Mouse (Mus musculus) ovary, postnatal 14 days (tissue): ENCODE measurements around the gene Ahnak.
"Not testable (repeated sequence)": the region's sequence is repeated elsewhere in the genome, so short reads cannot be mapped to it uniquely, and the experiment has no call there.

ENCODE experiments used
- DNase-seq: peaks from one replicate; pipeline ENCODE4 v3.0.0; 2022; ENCODE audit warnings: low spot score

Gene Ahnak

DNA sequence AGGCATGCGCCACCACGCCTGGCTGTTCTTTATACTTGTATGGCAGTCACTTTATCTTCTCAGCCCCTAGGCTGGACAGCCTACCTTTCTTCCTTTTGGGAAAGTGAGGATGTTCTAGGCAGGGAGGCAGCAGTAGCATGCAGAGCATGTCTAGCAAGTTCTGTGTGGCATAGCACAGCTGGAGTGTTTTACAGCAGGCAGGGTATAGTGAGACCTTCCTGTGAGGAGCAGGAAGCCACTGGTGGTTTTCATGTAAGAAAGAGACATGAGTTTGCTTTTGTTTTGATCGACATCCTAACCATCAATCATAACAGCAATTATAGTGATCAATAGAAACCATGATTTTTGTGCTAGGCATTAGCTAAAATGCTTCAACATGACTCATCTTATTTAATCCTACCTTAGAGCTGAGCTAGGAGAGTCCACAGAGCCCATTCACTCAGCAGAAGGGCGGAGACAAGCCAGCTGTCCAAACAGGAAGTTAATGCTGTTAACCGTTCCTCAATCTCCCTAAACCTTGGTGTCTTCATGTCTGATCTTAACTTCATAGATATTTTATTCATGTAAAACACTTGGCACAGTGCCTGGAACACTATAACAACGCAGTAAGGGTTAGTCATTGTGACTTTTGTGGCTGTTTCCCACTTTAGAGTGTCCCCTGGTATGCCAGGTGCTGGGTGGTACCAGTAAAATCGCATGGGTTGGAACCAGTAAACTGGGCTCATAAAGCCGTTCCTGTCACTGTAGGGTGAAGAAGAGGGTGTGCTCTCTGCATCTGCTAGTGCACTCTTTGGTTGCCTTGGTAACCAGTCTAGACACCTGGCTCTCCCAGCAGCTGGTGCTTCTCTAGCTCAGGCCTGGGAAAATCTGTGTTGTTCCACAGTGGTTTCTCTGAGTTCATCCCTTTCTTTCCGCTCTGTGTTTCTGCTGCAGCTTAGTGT lies 76.8 kb downstream of the Ahnak start:
- DNase-seq, result no peak

DNA sequence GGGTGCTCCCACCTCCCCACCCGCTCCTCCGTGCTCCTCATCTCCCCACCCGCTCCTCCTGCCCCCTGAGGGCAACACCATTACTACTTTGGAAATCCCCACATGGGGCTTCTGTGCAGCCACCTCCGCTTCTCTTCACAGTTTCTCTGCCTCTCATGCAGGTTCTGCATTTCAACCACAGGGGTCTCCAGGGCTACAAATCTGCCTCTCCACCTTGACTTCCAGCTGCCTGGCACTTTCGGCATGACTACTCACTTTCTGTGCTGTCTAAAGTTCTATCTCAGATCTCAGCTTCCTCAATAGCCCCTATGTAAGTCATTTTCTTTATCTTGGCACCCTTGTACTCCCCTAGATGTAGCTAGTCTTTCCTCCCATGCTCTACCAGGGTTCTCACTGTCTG lies 78.2 kb downstream of the Ahnak start:
- DNase-seq, result no peak

DNA sequence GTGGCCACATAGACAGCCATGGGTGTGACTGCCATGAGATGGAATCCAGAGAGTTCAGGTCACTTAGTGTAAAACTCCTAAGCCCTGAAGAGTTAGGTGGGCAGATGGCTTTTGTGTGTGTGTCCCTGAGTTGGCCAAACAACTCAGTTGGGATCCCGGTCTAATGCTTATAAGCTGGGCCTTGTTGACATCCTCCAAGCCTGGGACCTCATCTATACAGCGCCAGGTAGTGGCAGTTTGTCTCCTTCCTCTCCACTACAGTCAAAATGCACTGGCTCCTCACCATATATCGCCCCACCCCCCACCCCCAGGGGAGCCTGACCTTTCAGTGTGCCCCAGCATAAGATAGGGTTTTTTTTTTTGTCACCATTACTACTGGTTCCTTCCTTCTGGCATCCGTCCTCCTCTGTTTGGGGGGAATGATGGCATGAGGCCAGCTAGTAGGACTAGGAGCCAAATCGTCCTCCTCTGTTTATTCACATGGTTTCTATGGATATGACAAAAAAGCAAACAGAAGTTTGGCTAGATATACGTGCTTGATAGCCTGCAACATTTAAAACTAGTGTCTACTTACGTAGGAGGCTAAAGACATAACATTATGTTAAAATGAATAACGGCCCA lies 80.7 kb downstream of the Ahnak start:
- no peak for DNase-seq

DNA sequence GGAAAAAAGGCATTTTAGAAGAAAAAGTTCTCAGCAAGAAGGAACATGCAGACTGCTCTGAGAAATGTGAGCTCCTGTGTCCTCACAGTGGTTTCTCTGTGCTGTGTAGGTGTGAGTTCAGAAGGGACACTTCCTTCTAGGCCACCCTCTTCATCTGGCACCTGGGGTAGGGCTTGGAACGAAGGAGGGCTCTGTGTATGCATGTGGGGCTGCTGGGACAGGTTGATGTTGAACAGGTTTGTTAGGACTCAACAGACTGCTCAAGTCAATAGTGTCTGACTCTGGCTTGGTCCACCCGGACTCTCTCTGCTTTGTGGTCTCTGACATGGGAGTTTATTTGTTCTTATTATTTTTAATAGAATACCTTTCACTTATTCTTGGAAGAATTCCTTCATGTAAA lies 81.2 kb downstream of the Ahnak start:
- DNase-seq, result no peak

DNA sequence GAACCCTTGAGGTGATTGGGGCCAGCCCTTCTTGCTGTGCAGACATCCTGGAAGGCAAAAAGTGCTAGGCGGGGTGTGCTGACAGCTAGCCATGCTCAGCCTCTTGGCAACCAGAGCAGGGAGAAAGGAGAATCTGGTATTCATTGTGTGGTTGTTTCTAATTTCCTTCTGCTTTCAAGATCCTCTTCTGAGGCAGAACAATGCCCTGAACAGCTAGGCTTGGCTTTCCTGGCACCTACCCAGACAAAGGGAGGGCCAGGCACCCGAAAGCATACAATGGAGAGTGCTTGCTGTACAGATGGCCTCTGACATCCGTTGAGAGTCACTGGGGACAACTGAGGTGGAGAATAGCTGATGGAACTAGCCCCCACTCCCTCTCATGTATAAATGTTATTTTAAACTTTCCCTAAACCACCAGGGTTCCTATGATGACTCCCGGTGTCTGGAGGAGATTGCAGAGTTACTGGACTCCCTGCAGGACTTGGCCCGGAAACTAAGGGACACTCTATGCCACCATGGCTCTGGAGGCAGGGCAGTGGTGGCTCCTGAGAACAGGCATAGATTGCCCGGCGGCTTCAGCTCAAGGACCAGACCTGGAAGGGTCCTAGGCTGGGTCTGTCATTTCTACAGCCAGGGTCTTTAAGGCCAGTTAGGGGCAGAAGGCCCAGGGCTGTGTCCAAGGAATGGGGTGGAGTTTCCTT lies 82.5 kb downstream of the Ahnak start:
- peak; percentile 48 for DNase-seq

DNA sequence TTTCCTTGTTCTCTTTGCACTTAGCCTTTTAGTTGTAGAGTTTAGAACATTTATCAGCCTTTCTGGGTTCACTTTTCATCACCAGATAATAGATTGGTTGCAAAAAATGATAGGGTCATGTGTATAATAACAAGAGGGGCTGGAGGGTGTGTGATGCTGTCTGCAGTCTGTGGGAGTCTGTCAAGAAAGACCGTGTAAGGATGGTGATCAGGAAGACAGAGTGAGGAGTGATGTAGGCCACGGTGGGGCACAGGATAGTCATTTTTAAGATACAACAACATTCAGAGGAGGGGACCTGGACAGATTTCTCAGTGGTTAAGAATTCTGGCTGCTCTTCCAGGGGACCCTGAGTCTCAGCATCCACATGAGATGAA lies 83.1 kb downstream of the Ahnak start:
- DNase-seq, result no peak

DNA sequence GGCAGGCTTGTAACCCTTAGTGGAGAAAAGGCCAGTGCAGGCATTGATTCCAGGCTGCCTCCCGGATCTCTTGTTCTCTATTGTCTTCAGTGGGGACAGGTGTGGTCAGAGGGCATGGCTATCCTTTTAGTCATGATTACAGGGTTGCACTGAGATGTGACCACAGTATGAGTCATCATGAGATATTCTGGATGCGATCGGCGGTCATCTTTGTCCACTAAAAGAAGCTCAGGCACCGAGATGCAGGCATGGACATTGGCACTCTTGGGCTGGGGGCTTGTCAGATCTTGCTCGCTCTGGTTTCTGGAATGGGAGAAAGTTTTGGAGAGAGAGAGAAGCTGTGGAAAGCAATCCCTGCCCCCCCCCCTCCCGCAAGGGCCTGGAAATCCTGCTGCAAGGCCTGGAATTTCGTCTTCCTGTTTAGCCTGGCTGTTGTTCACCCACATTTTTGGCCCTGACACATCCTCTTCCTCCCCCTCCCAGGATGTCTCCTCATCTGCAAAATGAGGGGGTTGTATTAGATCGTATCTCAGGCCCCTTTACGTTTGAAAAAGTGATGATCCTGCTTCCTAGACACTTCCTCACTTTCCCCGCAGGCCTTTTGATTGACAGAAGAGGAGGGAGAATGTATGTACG lies 84.8 kb downstream of the Ahnak start:
- DNase-seq, result no peak

DNA sequence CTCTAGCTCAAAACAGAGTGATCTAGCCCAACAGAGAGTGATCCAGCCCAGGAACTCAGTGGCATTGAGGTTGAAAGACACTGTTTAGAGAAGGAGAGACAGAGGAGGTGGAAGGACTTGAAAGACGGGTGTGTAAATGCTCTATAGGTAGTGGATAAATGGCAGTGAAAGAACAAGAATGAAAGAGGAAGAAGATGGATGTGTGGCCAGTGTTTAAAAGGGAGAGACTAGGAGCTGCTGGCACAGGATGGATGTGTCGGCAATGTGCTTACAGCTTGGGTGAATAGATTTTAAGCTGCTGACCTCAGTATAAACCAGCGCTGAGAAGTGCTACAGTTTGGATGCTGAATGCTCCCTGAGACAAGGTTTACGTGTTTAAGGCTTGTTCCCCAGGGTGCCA lies 85.3 kb downstream of the Ahnak start:
- no peak for DNase-seq

DNA sequence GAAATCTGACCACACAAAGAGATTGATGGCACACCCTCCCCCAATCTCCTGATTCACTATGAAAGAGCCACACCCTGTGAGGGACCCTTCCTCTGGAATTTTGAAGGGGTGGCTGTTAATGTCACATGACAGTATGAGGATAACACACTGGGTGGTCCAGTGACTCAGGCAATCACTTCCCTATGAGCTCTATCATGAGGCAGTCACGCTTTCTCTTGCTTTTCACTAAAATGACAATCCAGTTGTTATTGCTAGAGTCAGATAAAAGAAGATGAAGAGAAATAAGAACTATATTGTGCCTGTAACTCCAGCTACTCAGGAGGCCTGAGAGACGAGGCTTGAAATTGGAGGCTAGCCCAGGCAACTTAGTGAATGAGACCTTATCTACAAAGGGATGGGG lies 86.5 kb downstream of the Ahnak start:
- DNase-seq, result no peak

DNA sequence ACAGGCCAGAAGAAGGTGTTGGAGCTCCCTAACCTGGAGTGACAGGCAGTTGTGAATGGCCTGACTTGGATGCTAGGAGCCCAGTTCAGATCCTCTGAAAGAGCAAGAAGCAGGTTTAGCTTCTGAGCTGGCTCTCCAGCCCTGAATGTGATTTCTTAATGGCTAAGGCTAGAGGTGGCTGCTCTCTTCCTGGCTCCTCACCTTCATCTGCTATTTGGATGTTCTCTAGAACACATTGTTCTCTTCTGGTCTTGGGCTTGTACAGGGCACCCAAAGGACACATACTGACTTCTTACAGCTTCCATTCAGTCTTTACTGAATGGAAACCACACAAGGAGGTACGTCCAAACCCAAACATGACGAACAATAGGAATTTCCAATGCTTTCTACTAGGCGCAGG lies 87.0 kb downstream of the Ahnak start:
- DNase-seq, result no peak

DNA sequence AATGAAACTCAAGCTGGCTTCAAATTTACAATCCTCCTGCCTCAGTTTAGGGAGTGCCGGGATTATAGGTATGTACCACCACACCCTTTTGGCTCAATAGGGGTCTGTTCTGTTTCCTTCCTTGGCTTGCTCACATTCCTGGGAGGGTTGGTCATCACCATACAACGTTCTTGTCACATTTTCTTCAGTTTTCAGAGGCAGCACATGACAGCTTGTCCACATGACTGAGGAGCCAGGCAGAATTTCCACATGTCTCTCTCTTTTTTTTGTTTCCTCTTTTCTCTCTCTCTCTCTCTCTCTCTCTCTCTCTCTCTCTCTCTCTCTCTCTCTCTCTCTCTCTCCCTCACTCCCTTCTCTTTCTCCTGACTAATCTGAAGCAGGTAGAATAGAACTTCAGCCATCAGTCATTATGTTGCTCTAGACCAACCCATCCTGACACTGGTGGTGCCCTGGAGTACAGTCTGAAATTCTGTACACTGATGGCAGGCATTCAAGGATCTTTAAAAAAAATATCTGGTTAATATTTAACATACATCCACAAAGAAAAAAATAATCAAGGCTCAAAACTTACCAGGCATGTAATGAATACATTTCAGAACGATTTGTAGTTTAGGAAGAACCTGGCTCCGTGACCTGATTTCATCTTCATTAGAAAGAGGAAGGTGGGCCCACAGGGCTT lies 88.0 kb downstream of the Ahnak start:
- DNase-seq, result no peak

DNA sequence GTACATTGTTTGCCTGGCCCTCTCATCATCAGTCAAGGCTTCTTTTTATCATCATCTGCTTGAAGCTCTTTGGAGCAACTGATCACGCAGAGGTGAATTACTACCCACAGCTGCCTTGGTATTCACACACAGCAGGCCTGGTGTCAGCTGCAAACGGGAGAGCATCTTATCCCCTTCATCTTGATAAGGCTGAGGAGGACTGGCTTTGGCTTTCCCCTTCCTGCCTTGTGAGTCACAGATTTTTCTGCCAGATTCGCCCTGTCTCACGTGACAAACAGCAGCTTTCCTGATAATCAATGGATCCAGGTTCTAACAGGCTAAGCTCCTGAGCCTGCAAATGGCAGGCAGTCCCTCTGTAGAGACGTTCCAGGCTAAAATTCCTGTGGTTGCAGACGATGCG lies 90.8 kb downstream of the Ahnak start:
- no peak for DNase-seq

DNA sequence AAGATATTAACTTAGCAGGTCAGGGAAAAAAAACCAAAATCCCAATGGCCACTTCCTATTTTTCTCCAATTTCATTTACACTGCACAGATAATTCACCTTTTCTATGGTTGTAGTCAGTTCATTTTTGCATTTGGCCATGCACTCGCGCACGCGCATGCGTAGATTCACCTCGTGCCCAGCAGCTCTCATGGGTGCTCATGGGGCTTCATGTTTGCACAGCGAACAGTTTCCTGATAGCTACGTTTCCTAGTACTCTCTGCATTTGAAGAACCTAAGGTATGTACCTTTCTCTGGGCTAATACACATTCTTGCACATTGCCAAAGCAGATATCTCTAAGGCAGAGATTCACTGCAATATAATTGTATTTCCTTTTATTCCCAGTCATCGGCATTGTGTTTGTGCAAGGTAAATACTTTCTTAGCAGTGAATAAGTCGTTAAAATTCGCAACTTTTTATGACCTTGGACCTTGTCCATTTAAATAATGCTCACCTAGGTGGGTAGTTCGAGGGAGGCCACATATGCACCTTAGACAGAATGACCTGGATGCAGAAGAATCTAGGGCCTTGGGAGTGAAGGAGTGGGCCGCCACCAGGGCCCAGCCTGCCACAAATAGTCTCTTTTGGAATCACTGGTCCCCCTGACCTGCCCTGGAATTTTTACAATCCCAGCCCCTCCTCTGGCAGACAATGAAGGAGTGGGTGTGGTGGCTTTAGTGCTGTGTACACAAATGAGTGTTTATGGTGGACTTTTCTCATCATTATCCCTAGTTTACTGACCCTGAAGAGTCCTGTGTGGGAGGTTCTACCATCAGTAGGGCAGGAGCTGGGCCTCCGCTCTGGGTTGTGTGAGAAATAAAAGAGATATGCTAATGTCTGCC lies 92.5 kb downstream of the Ahnak start:
- no peak for DNase-seq

DNA sequence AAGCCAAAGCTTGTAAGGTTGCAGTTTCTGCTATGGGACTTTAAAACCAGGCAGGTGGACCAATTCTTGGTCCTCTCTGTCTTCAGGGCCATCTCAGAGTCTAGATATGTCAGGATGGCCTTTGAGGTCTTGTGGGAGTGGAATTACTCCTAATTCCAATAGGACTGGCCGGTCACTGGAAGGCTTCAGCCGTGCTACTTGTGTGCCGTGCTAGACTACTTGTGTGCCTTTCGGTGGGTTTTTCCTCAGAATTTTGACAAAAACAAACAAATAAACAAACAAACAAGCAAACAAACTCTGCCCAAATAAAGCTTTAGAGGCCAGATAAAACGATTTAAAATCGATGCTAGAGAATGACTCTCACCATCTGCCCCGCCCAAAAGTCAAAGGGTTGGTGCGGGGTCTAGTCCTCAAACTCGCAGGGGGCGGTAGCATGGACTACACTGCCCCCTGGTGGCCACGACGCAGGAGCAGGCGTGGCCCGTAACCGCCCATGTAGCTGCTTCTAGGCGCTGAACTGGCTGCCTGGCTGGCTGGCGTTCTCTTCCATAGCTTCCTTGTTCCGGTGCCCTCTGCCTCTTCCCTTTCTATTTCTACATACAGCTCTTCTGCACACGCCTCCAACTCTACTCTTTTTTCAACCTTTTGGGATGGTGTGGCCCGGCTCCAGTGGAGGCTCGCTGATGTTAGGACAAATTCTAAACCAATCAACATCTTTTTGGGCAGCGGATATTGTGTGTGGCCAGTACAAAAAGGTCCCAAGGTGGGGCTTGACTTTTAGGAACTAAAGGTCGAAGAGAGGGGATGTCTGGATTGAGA lies 93.3 kb downstream of the Ahnak start:
- DNase-seq, result peak; percentile 82

DNA sequence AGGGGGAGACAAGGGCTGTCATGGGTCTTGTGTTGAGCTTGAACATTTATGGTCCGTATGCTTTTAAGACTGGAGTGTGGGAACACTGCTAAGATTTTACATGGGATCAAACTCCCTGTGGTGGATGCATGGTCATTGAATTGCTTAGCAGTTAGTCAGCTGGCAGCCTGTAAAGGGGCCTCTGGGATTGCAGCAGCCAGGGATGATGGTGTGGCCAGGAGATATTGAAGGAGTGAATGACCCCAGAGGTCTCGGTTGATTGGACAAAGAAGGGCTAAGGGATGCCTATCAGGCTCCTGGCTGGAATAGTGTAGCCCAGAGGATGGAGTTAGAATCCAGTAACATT lies 93.9 kb downstream of the Ahnak start:
- DNase-seq, result no peak

DNA sequence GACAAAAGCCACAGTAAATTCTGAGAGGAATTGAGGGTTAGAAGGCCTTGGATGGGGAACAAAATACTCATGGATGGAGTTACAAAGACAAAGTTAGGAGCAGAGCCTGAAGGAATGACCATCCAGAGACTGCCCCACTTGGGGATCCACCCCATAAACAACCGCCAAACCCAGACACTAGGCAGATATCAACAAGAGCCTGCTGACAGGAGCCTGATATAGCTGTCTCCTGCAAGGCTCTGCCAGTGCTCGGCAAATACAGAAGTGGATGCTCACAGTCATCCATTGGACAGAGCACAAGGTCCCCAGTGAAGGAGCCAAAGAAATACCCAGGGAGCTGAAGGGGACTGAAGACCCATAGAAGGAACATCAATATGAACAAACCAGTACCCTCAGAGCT lies 94.8 kb downstream of the Ahnak start:
- not testable (repeated sequence) for DNase-seq

DNA sequence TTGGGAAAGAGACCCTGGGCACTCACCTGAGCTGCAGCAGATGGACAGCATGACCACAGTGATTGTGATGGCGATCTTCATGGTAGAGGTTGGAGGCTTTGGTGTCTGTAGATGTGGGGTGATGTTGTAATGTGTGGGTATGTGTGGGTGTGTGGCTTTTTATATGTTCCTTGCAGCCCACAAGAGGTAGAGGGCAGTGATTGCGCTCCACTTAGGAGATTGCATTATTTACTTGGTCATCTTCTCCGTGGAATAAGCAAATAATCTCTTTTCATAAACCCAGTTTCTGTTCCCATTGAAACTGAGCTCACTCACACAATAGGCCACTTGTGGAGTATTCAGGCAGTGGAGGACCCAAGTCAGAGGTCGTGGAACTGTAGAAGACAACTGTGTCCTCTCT lies 98.7 kb downstream of the Ahnak start, which contains the start of gene Scgb1a1:
Gene Scgb1a1 (minus strand): TSS at position 138 of the 400 bp plus-strand sequence.
- no peak for DNase-seq

DNA sequence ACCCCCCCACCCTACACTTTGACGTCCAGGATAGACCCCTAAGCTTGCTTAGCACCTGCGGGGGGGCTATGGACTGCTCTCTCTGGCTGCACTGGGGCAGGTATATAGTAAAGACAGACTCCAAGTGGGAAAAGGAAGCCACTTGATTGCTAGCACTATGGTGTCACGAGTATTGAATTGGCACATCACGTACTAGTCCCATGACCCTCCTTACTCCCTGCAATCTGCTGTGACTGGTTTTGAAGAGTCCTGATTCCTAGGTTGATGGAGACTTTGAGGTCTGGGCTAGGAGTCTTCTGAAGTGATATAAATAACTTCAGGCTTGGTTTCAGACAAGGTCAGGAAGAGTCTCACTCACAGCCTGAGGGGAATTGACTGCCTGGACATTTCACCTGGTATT lies 101.1 kb downstream of the Ahnak start:
- DNase-seq, result no peak

DNA sequence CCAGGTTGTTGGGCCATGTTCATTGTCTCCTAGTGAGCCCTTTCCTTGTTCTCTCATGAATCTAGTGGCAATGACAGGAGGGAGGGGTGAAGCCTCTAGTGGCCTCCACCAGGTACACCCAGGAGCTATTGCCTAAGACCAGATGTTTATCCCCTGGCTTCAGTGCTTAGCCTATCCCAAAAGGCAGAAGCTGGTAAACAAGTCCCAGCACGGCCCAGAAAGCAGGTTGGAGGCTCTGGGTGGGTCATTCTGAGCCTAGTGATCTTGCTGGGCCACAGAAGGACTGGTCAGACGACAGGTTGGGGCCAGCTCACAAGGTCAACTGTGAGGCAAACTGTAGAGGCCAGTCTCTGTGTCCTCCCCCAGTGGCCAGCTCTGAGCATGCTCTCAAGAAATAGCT lies 101.6 kb downstream of the Ahnak start:
- no peak for DNase-seq

DNA sequence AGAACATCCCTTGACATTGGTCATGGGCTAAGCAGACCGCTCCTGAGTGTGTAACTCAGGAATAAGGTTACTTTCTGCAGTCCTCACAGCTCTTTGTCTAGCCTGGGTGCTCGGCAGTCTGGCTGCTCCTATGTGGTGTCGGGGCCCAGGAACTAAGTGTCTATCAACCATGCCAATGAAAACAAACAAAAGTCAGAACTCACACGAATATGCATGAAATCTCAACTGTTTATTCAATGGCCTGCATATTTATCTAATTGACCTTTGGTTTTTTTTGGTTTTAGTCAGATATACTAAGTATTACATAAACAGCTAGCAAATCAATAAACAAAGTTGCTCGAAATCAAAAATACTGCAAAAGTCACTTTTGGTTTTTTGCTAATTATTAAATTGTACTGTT lies 106.0 kb downstream of the Ahnak start:
- DNase-seq, result no peak
